Comparison of ENCODE assay signal across 8 mouse cellular contexts in the genomic region with DNA sequence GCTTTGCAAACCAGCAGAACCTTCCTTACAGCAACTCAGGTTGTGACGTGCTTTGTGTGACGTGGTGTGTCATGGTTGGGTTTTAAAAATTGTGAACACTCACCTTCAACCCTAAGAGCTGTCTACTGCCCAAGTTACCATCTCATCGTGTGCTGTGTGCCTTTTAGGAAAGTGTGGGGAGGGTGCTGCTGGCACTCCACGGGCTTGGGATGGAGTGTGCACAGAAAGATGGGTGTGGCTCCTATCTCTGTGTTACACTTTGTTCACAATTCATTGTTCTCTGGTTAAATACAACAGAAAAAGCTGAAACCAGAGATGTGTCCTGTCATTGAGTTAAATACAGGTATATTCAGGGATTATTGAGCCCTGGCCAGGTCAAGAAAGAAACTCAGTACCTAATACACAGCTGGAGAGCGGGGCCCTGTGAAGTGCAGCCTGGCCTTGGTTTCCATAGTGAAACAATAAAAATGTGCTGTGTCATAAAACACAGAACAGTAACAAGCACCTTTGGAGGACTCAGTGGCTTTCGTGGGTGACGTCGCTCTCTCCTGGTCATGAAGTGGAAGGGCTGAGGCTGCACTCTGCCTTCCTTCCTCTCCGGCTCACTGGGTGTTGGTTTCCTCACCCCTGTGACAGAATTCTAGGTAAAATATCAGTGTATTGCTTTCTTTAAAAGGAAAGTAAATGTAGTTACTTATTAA. TPM values are rescaled to one million over a fixed set of nuclear protein-coding genes. Genes with fewer than 3 reads are reported as not detected.
A peak's percentile ranks its signal among the peaks of the same experiment; 100 is the strongest.
DNase-seq lines count a peak whose midpoint lies in the region; ATAC-seq and TF ChIP-seq lines count a peak whose summit lies in the region.
"Had no signal": no experiment of that assay in that cellular context is flagged by ENCODE, and none has a peak within 500 bp of the region (broad histone marks: within the 10 kb centered on the region; RNA-seq: fewer than 3 reads in every experiment).

No protein-coding gene starts in this region.

- ATAC-seq in inflammation-experienced regulatory T-cells, adult 6 months = peak; percentile 76
- ATAC-seq in lung, postnatal 0 days = peak; percentile 94
- ATAC-seq in erythroblast, adult 5-6 weeks (replicated peaks; ENCODE audit: low FRiP score, poor library complexity, severe bottlenecking) = no peak

- H3K27ac ChIP-seq in ES-Bruce4 (ENCODE audit: insufficient read depth, low read length) = no peak overlapping the region
- H3K27ac ChIP-seq in lung, postnatal 0 days (ENCODE audit: low read length) = no peak overlapping the region

- H3K36me3 ChIP-seq in ES-Bruce4 (ENCODE audit: control insufficient read depth, insufficient read depth, low read length, poor library complexity, severe bottlenecking) = no peaks in the 10 kb centered on the region
- no peaks in the 10 kb centered on the region for H3K36me3 ChIP-seq in lung, postnatal 0 days (ENCODE audit: insufficient read depth, low read length)

- TF ChIP-seq POLR2A in ES-Bruce4 (IDR thresholded peaks at IDR 0.05; ENCODE audit: insufficient read depth, low read length) = no peak

- 66% methylated on average over 9 of the region's 9 CpGs for WGBS in lung, postnatal 0 days

- no peak overlapping the region for H3K4me2 ChIP-seq in lung, postnatal 0 days (replicated peaks; ENCODE audit: low read depth, low read length)

- TF ChIP-seq CTCF in ES-Bruce4 (IDR thresholded peaks at IDR 0.05; ENCODE audit: low read depth, low read length) = peak; percentile 17
- peak; percentile 45 for TF ChIP-seq CTCF in lung, postnatal 0 days (IDR thresholded peaks at IDR 0.05)

- H3K9ac ChIP-seq in ES-Bruce4 (ENCODE audit: low read depth, poor library complexity, severe bottlenecking) = no peak overlapping the region
- H3K9ac ChIP-seq in lung, postnatal 0 days (replicated peaks; ENCODE audit: low read depth) = no peak overlapping the region

- TF ChIP-seq EP300 in ES-Bruce4 (IDR thresholded peaks at IDR 0.05; ENCODE audit: insufficient read depth, low read depth, low read length) = no peak
- TF ChIP-seq EP300 in lung, postnatal 0 days (IDR thresholded peaks at IDR 0.05) = no peak

- DNase-seq in CD4-positive helper T cell, adult 2 months (ENCODE audit: low read depth, low spot score) = peak; percentile 34
- peak; percentile 87 for DNase-seq in lung, postnatal 0 days (ENCODE audit: low spot score)
- no peak for DNase-seq in spleen, postnatal 10 days (ENCODE audit: low spot score in 2 of 2)
- DNase-seq in cerebellum, adult 11-12 months = no peak
- DNase-seq: cerebellum, postnatal 36 days had no signal

- H3K4me1 ChIP-seq in ES-Bruce4 (ENCODE audit: control insufficient read depth, insufficient read depth, low read length) = no peaks in the 10 kb centered on the region
- H3K4me1 ChIP-seq in lung, postnatal 0 days (ENCODE audit: insufficient read depth, low read depth, low read length) = no peaks in the 10 kb centered on the region

- no peaks in the 10 kb centered on the region for H3K27me3 ChIP-seq in ES-Bruce4 (ENCODE audit: control insufficient read depth, insufficient read depth, low read length, poor library complexity, severe bottlenecking)
- H3K27me3 ChIP-seq in lung, postnatal 0 days (replicated peaks; ENCODE audit: insufficient read depth, low read length) = no peaks in the 10 kb centered on the region

- no peaks in the 10 kb centered on the region for H3K9me3 ChIP-seq in ES-Bruce4 (replicated peaks; ENCODE audit: control insufficient read depth, insufficient read depth, low read length, poor library complexity, severe bottlenecking)
- H3K9me3 ChIP-seq in lung, postnatal 0 days (ENCODE audit: low read length) = no peaks in the 10 kb centered on the region

- no peak overlapping the region for H3K4me3 ChIP-seq in ES-Bruce4 (ENCODE audit: low read depth, low read length)
- H3K4me3 ChIP-seq in lung, postnatal 0 days (ENCODE audit: low read depth, low read length) = no peak overlapping the region

RNA-seq across cellular contexts. Expression of a gene that starts 42.2 kb away (rescaled TPM):
- 65.7 and 80.3 TPM in 2 replicates for polyA plus RNA-seq in ES-Bruce4 (2011; ENCODE audit: insufficient read depth, insufficient read length, low read depth, missing spikeins)
- polyA plus RNA-seq in inflammation-experienced regulatory T-cells, adult 6 months (2017; shearing (Covaris generic)) = 10 to 100 TPM; 16.2 to 21.7 (median 19.1) TPM
- 22.1 and 24.1 TPM in 2 replicates for polyA plus RNA-seq in lung, postnatal 0 days (2015; fragmentation: Nextera tagmentation; extraction: Ambion mirVana)
- not detected in 2 replicates for total RNA-seq in erythroblast, adult 5-6 weeks (2015; ENCODE audit: low replicate concordance)
- 0.60 and 0.98 TPM in 2 replicates for total RNA-seq in erythroblast, adult 5-6 weeks (2017; ENCODE audit: low replicate concordance)

Comparison
In these comparisons a context has a peak if more than half of its experiments do, and no peak if none do; other contexts are left out.
1. DNase-seq: peak in CD4-positive helper T cell, adult 2 months (single experiment) and lung, postnatal 0 days (single experiment); none in spleen, postnatal 10 days (0 of 2) and cerebellum, adult 11-12 months (single experiment).